Mouse (Mus musculus) bone marrow, adult 2 months (tissue): Measurements from ENCODE around the gene Dlg2. TPM values are rescaled to one million over a fixed set of nuclear protein-coding genes. Genes with fewer than 3 reads are reported as not detected.

ENCODE experiments used
- H3K27ac ChIP-seq: fragments of 200-500 bp; 2 replicates; pipeline ENCODE4 v1.5.1; 2012; ENCODE audit warnings: low read depth, mild to moderate bottlenecking, control low read depth, inconsistent platforms, low read length; ENCODE audit not compliant: control insufficient read depth, poor library complexity, insufficient read depth
- H3K4me1 ChIP-seq: fragments of 200-500 bp; 2 replicates; pipeline ENCODE4 v1.6.1; 2011; ENCODE audit warnings: low read length; ENCODE audit not compliant: control insufficient read depth, insufficient read depth
- H3K4me3 ChIP-seq: fragments of 200-500 bp; replicated peaks from 2 replicates; pipeline ENCODE3; 2011; ENCODE audit warnings: mild to moderate bottlenecking, low read depth, low read length, control low read depth; ENCODE audit not compliant: control insufficient read depth
- CTCF ChIP-seq: fragments of 200-500 bp; IDR thresholded peaks from 2 replicates; pipeline ENCODE4 v1.5.1; 2011; ENCODE audit warnings: low read length, control low read depth; ENCODE audit not compliant: control insufficient read depth, insufficient read depth
- POLR2A ChIP-seq: fragments of 200-500 bp; IDR thresholded peaks from 2 replicates; pipeline ENCODE4 v1.6.1; 2011; ENCODE audit warnings: low read depth, mild to moderate bottlenecking, control low read depth, low read length, borderline replicate concordance; ENCODE audit not compliant: control insufficient read depth
- WGBS: fragments of 180-500 bp; shearing (Covaris S2); methylation state at CpG from one replicate; pipeline ENCODE4 v1.1.7; 2018; 5-methylcytosine and 5-hydroxymethylcytosine counted together
- polyA plus RNA-seq: library from polyadenylated mRNA; stranded (reverse); fragments of >200 nt; gene quantifications from 2 replicates; pipeline ENCODE4 v1.2.4, GENCODE M21; 2011; ENCODE audit warnings: low replicate concordance; ENCODE audit not compliant: missing spikeins, insufficient read depth, insufficient read length

Gene Dlg2
- polyA plus RNA-seq, 1 experiment: 11.7 TPM

DNA sequence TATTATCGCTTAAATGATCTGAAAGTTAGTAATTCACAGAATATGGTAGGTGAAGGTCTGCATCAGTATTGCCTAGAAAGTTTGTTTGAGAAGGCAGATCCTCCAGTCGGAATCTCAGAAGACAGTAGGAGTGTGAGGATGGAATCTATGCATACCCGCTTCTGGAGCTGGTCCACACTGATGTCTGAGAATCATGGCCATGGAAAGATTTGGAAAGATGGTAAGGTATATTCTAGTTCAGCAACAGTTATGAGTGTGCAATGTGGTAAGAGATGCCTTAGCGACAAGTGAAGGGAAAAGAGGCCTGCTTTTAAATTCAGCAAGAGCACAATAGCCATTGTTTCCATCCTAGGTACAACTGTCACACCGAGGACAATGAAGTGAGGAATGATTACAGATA is 464.3 kb downstream of the Dlg2 start:
- no peak for TF ChIP-seq CTCF
- no peak for TF ChIP-seq POLR2A
- no peaks in the 10 kb centered on the region for H3K4me1 ChIP-seq
- no peak overlapping the region for H3K4me3 ChIP-seq
- no peak overlapping the region for H3K27ac ChIP-seq
- 77% methylated on average over 5 of the region's 5 CpGs for WGBS

DNA sequence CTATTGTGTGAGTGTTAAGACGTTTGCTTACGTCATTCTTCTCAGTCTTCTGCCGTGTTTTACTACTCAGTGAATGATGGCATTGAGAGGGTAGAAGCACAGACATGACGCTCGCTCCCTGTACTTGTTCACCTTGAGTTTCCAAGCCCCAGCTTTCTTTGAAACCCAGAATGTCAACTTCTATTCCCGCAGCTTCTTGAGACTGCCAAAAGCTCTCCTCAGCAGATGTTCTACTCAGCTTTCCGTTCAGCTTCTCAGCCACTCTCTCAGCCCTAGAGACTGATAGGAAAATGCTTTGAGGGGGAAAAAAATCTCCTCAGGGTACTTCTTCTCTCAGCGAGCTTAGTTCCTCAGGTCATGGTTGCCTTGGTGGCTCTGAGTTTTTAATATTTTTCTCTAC is 470.6 kb downstream of the Dlg2 start:
- TF ChIP-seq CTCF (no peak), POLR2A (no peak)
- H3K27ac ChIP-seq: no peak overlapping the region
- H3K4me1 ChIP-seq: no peaks in the 10 kb centered on the region
- 74% methylated on average over 8 of the region's 8 CpGs for WGBS
- no peak overlapping the region for H3K4me3 ChIP-seq

DNA sequence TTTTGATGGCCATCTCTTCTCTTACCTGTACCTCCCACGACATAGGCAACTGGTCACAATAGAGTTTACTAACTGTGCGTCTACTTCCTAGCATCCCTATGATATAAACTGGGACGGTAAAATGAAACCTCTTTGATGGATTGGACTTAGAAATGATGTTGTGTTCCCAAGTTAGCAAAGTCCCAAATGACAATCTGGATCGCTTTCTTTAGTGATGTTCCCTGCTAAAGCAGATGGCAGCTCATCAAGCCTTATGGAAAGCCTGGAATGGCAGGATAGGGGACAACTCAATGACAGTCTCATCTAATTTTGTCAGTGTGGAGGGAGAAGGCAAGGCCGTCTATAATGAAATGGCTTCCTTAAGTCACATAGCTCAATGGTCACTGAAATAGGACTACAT is 472.7 kb downstream of the Dlg2 start:
- 79% methylated on average over 5 of the region's 5 CpGs for WGBS
- Histone ChIP-seq H3K27ac (no peak overlapping the region), H3K4me1 (no peaks in the 10 kb centered on the region), H3K4me3 (no peak overlapping the region)
- TF ChIP-seq POLR2A (no peak), CTCF (no peak)

DNA sequence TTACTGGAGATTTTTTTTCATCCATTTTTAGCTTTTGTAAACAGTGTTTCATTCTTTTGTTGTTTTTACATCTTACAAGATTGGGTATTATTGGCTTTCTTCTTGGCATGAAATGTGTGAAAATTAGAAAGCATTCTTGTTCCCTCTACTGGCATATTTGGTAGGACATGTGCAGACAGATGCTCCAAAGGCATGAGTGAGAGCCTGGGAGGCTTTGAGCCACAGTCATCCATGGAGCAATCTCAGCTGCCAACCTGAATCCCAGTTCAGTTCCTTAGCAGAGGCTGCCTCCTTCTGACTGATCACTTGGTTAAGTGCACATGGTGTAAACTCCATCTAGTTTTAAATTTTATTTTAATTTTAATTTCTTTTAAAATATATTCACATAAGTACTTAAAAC is 500.8 kb downstream of the Dlg2 start:
- Histone ChIP-seq H3K4me1 (no peaks in the 10 kb centered on the region), H3K4me3 (no peak overlapping the region), H3K27ac (no peak overlapping the region)
- TF ChIP-seq CTCF: no peak
- no peak for TF ChIP-seq POLR2A

DNA sequence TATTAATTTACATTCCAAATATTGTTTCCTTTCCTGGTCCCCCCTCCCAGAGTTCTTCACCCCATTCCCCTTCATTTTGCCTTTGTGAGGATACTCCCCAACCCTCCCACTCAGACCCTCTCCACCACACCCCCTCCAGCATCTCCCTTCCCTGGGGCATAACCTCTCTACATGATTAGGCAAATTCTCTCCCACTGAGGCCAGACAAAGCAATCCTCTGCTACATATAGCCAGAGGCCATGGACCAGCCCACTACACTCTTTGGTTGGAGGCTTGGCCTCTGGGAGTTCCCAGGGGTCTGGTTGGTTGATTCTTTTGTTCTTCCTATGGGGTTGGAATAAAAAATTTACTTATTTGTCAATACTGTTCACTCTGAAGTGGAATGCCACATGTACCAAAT is 505.6 kb downstream of the Dlg2 start:
- Histone ChIP-seq H3K27ac (no peak overlapping the region), H3K4me3 (no peak overlapping the region), H3K4me1 (no peaks in the 10 kb centered on the region)
- no peak for TF ChIP-seq POLR2A
- TF ChIP-seq CTCF: no peak

DNA sequence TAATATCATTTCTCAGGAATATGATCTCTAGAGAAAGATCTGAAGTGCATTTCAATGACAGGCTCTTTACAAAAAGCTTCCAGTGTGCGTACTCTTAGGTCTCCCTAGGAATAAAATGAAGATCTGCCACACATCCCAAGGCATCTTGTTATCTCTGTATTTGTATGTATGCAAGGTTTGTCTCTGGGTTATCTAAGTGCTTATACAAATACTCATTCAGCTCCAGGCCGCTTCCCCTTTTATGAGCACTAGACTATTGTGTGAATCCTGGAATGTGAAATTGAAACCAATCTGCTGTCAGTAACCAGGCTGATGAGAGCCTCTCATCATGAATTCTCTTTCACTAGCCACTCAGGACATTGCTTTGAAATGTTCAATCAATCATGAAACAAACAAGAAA is 534.2 kb downstream of the Dlg2 start:
- WGBS: 62% methylated on average over 2 of the region's 2 CpGs
- H3K27ac ChIP-seq: no peak overlapping the region
- H3K4me3 ChIP-seq: no peak overlapping the region
- no peaks in the 10 kb centered on the region for H3K4me1 ChIP-seq
- TF ChIP-seq CTCF (no peak), POLR2A (no peak)

DNA sequence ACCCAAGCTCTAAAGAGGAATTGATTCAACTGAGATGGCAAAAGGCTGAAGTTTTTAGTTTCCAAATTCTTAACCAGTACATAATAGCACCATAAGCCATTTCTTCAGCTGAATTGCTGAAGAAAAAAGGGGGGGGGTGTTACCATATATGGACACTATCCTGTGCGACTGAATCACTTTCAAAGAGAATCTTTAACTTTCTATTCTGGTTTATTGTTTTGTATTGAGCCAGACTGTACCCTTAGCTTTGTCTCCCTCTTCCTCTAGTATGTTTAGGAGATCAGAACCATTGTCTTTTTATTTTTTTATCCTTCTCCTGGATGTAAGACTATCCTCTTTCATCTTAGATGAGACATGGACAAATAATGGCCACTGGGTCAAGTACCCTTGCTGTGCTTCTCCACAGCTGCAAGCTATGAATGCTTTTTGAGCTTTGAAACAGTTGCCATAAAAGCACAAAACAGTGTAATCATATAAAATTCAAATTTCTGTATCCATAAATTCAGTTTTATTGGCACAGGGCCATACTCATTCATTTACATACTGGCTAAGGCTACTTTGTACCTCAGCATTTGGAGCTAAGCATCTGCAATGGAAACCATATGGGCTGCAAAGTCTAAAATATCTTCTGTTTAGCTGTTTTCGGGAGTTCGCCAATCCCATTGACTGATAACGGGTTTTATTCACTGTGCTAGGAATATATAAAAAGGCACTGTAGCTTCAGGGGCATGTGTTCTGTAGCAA is 568.7 kb downstream of the Dlg2 start:
- no peak for TF ChIP-seq POLR2A
- TF ChIP-seq CTCF: no peak
- Histone ChIP-seq H3K4me1 (no peaks in the 10 kb centered on the region), H3K4me3 (no peak overlapping the region), H3K27ac (no peak overlapping the region)
- 77% methylated on average over 4 of the region's 4 CpGs for WGBS

DNA sequence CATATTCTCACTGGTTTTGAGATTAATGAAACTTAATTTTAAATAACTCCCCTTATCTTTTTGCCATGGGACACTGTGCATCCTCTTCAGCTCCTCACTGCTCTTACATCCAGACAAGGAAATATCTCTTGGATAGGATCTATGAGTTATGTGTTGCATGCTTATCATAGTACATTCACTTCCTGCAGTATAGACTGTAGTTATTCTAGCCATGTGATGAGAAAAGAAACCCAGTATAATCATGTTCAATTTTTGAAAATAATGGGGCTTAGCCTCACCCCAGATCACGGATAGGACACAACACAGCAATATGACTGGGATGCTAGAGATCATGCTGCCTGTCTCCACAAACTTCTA is 569.2 kb downstream of the Dlg2 start:
- Histone ChIP-seq H3K4me3 (no peak overlapping the region), H3K27ac (no peak overlapping the region), H3K4me1 (no peaks in the 10 kb centered on the region)
- TF ChIP-seq CTCF (no peak), POLR2A (no peak)
- WGBS: 71% methylated on average over 1 of the region's 1 CpGs
